Mouse (Mus musculus) common myeloid progenitor, adult 5-6 weeks (primary cell): ENCODE data around the gene Phkg2. TPM values are rescaled to one million over a fixed set of nuclear protein-coding genes. Genes with fewer than 3 reads are reported as not detected.
A peak's percentile ranks its signal among the peaks of the same experiment; 100 is the strongest.

Experiments used
- ATAC-seq: replicated peaks from 2 replicates; pipeline ENCODE4 v1.8.0; 2016; ENCODE audit warnings: low read depth, mild to moderate bottlenecking, moderate TSS enrichment, inconsistent platforms; ENCODE audit not compliant: poor library complexity, severe bottlenecking
- total RNA-seq: library from RNA; stranded (forward); fragments of 200-1000, 187-1606 nt; gene quantifications from 2 replicates; pipeline ENCODE4 v1.2.3, GENCODE M21; 2017

The Phkg2 gene
- 18.3 and 31.8 TPM in 2 replicates for total RNA-seq

- ATAC-seq, result peak; percentile 99
These were observed at the start of gene Phkg2 for GRCm38 (mm10) chr7:127572895-127573471. Gene Phkg2, plus strand, starts transcription at chr7:127573340.

GRCm38 (mm10) chr7:127541671-127542070 lies 31.5 kb upstream of the Phkg2 start:
- ATAC-seq, result no peak

GRCm38 (mm10) chr7:127549116-127549835 lies 23.9 kb upstream of the Phkg2 start:
- no peak for ATAC-seq

- no peak for ATAC-seq
These were observed 21.6 kb upstream of the Phkg2 start for GRCm38 (mm10) chr7:127551558-127551957.

GRCm38 (mm10) chr7:127560580-127560979 lies 12.6 kb upstream of the Phkg2 start:
- no peak for ATAC-seq

- no peak for ATAC-seq
These were observed 11.7 kb upstream of the Phkg2 start, which contains the start of gene Tmem265 for GRCm38 (mm10) chr7:127561340-127561858. Gene Tmem265, plus strand, starts transcription at chr7:127561390.

GRCm38 (mm10) chr7:127564381-127565150 lies 8.6 kb upstream of the Phkg2 start:
- ATAC-seq, result no peak

- ATAC-seq, result no peak
These were observed 416 bp downstream of the Phkg2 start for GRCm38 (mm10) chr7:127573503-127574008.

GRCm38 (mm10) chr7:127574115-127574514 lies 975 bp downstream of the Phkg2 start:
- no peak for ATAC-seq

GRCm38 (mm10) chr7:127583260-127583659 lies 10.1 kb downstream of the Phkg2 start:
- no peak for ATAC-seq

GRCm38 (mm10) chr7:127585031-127585430 lies 11.9 kb downstream of the Phkg2 start:
- no peak for ATAC-seq

- no peak for ATAC-seq
These were observed 13.0 kb downstream of the Phkg2 start for GRCm38 (mm10) chr7:127586149-127586548.

- ATAC-seq, result no peak
These were observed 14.1 kb downstream of the Phkg2 start for GRCm38 (mm10) chr7:127587196-127587595.

GRCm38 (mm10) chr7:127588011-127588871 lies 15.1 kb downstream of the Phkg2 start, which contains the start of the genes Ccdc189 and Rnf40:
Gene Ccdc189, minus strand, starts transcription at chr7:127588595.
Gene Rnf40, plus strand, starts transcription at chr7:127588767.
- peak; percentile 93 for ATAC-seq

- ATAC-seq, result no peak
These were observed 15.8 kb downstream of the Phkg2 start for GRCm38 (mm10) chr7:127588901-127589300.

GRCm38 (mm10) chr7:127589637-127590036 lies 16.5 kb downstream of the Phkg2 start:
- ATAC-seq, result no peak

- ATAC-seq, result no peak
These were observed 18.0 kb downstream of the Phkg2 start for GRCm38 (mm10) chr7:127591108-127591507.

- ATAC-seq, result no peak
These were observed 19.4 kb downstream of the Phkg2 start for GRCm38 (mm10) chr7:127592575-127592974.

GRCm38 (mm10) chr7:127596747-127597146 lies 23.6 kb downstream of the Phkg2 start:
- no peak for ATAC-seq
